Mouse (Mus musculus) layer of hippocampus, adult 9-11 months (tissue): ENCODE results near the gene Fam166a.
A peak's percentile ranks its signal among the peaks of the same experiment; 100 is the strongest.

Experiments
- DNase-seq: peaks from one replicate; pipeline ENCODE4 v3.0.0; 2022

Fam166a gene

GRCm38 (mm10) chr2:25185625-25186574 is 32.6 kb upstream of the Fam166a start:
- peak; percentile 40 for DNase-seq

DNA sequence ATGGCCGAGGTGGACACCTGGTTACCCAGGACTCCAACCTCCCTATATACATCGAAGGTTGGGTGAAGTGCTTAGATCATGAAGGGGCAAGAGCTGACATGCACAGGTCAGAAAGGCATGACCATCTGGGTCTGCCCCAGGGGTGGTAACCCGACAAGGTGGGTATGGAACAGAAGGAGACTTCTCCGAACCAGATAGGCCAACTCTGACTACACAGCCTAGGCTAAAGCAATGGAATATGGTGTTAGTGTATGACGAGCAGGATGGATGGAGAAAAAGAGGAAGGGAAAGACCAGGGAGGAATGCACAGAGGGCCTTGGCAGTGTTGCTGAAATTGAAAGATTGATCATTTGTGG is 32.0 kb upstream of the Fam166a start:
- DNase-seq, result no peak

DNA sequence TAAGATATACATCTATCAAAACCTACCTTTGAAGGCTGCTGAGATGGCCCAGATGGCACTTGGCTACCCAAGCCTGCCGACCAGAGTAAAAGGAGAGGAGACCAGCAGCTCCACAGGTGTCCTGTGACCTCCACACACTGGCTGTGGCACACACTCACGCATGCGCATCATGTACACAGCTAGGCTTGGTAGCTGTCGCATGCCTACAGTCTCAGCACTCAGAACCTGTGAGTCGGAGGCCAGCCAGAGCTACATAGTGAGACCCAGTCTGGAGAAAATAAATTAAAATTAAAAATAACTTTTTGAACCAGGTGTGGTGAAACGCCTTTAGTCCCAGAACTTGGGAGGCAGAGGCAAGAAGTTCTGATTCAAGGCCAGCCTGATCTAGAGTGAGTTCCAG is 30.7 kb upstream of the Fam166a start:
- DNase-seq, result no peak

- DNase-seq, result peak; percentile 82
Observed at GRCm38 (mm10) chr2:25193330-25193770, 25.2 kb upstream of the Fam166a start.

DNA sequence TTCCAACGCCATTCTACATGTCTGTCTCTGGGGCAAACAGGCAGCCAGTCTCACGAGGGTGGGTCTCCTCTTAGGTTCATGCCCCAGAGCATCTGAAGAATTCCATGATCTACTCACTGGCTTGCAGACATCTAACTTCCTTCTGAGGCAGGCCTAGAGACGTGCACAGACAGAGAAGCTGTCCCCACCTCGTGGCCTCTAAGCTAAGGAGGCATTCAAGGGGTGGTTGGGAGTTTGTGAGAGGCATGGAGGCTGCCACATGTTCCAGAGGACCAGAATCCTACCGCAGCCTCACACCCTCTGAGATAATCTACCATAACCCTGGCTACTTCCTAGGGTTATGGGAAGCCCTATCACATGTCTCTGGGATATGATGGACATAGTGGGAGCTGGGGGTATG is 24.5 kb upstream of the Fam166a start:
- no peak for DNase-seq

DNA sequence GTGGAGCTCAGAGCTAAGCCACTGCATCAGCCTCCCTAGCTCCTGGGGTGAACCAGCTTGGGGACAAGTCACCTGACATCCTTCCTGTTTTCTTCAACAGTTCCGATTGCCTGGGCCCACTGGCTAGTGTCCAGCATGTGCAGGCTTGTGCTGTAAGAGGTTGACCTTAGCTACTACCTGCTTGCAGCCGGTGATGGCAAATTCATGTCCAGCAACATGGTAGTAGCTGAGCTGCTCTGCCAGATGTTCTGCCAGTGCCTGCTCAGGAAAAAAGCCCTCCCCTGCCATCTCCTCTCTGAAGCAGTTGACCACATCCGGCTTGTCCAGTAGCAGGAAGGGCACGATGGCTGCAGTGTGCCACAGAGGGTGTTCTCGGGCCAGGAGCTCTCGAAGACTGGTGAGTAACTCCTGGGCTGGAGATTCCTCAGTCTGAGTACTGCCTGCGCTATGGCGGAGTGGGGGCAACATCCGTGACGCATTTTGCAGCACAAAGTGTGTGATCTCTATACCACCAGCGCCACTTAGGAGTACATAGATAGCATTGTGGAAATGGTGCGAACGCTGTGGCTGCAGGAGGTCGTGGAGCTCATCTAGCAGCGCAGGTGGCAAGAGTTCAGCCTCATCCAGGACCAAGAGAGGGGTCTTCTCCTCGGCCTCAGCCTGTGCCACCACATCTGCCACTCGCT is 23.9 kb upstream of the Fam166a start:
- no peak for DNase-seq

DNA sequence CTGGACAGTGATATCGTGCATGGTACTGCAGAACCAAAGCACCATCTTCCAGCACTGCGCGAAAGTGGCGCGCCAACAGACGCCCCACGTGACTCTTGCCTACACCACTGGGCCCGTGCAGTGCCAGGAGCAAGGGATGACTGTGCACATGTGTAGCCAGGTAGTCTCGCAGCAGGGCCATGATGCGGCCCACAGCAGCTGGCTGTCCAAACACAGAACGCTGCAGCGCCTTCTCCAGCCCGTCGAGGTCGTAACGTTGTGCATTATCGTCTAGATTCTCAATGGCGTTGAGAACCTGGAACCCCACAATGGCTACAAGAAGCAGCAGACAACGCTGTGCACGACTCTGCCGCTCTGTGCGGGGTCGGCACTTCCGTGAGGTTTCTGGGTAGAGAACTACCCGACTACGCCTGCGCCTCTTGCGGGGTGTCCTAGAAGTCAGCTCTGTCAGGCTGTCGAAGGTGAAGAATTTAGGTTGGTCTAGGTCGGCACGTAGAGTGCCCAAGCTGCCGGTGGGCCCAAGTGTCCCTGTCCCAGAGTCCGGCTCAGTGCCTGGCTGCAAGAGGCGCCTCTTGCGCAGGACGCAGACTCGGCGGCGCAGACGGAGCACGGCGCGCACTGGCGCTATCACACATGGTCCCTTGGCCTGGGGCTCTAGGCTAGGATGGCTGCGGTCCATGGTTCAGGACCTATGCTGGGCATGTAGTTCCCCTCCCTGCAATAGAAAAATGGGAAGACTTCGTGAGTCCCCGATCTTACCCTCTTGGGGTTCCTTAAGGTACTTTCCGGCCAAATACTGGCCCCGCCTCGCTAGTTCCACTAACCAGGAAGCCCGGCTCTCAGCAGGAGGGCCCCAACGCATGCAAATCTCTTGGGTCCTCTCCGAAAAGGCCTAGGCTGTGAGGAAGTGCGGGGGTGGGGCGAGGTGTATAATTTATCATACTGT is 23.1 kb upstream of the Fam166a start:
- DNase-seq, result no peak

DNA sequence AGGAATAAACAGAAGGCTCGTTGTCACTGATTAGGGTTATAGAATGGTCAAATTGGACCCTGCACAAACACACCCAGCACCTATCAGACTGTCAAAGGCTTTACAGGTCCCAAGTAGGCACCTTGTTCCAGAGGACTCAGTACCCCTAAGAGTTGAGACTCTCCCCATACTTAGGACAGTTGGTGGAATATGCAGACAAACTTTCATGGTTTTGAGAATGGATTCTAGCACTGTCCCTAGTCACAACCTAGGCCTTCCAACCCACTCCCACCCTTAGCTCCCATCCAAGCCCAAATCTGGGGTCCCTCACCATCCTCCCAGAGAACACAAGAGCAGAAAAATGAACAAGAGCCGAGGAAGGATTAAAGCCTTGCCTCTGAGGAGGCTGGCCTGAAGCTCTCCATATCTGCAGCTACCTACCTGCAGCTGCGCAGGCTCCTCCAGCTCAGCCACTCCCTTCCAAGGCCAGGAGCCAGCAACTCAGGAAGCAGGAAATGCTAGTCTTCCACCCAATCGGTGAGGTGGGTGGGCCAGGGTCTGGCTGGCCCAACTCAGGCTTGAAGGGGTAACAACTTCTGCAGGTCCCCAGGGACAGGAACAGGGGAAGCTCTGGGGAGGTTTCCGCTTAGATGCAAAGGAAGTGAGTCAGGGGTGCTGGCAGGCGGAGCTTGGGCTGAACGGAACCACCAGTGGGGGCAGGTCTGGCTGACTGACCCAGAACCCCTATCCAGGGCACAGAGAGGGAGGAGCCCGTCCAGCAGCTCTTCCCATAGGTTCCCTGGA is 22.2 kb upstream of the Fam166a start, which contains the start of gene Tor4a:
Gene Tor4a (minus strand): TSS at position 715 of the 783 bp plus-strand sequence.
- DNase-seq, result peak; percentile 67

GRCm38 (mm10) chr2:25197191-25197590 is 21.4 kb upstream of the Fam166a start:
- DNase-seq, result no peak

- DNase-seq, result no peak
Observed at GRCm38 (mm10) chr2:25197946-25198345, 20.6 kb upstream of the Fam166a start.

- no peak for DNase-seq
Observed at GRCm38 (mm10) chr2:25200631-25201030, 17.9 kb upstream of the Fam166a start.

DNA sequence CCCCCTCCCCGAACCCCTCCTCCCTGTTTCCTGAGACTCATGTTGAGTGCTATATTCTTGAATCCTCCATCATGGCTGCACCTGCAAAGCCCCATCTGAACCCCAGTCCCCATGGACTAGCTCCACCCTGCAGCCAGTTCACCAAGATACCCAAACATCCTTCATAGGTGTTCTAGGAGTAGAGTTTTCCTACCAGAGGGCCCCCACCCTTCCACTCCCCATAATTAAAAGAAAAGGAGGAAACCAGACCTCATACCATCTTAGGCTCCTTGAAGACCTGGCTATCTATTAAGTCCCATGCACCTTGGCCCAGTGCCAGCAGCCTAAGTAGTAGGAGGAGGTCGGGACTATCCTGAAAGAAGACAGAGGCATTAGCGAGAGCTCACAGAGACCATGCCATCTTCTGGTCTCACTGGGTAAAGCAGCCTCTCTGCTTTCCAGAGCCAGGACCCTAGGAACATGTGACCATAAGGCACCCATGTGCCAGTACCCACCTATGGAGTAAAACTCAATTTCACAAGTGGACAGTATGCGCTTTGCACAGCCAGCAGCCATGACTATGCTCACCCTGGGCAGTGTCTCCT is 14.8 kb upstream of the Fam166a start:
- no peak for DNase-seq

- DNase-seq, result no peak
Observed at GRCm38 (mm10) chr2:25207593-25207992, 11.0 kb upstream of the Fam166a start.

DNA sequence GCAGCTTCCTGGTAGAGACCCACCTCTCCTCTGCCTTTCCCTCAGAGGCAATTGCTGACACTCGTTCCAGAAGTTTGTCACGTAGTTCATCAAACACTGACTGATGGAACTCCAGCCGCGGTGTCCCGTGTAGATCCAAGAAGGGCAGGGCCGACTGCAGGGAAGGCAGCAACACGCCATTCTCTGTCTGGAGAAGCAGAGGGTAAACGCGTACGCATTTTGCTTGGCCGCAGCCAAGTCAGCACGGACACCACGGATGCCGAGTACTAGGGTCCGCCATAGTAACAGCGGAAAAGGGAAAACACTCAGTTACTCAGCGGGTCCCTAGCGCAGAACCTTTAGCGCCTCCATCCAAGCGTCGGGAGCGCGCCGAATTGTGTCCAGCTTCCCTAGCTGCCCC is 7.9 kb upstream of the Fam166a start:
- no peak for DNase-seq

DNA sequence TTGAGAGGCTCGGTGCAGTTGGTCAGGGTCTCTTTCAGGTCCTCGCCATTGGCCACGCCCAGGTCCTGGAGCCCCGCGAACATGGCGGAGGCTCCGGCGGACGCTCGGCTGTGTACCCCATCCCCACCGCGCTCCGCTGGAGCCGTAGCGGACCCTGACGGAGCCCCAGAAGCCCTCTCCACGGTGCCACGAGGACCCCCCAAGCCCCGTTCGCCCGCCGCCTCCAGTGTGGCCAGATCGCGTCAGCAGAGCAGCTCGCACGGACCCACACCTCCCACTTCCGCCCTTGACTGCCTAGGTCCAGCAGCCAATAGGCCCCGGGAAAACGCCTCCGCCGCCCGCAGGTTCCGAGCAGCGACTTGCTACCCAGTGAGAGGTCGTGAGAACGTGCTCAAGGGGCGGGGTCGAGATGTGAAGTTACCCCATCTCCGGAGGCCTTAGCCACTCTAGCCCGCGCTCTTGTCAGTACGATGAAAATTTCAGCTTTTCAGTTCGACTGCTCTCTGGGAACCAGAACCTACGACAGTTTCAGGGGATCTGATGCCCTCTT is 7.3 kb upstream of the Fam166a start, which contains the start of gene Nelfb:
Gene Nelfb (minus strand): TSS at position 369 of the 550 bp plus-strand sequence.
- peak; percentile 86 for DNase-seq

- no peak for DNase-seq
Observed at GRCm38 (mm10) chr2:25213266-25213865, 5.2 kb upstream of the Fam166a start.

DNA sequence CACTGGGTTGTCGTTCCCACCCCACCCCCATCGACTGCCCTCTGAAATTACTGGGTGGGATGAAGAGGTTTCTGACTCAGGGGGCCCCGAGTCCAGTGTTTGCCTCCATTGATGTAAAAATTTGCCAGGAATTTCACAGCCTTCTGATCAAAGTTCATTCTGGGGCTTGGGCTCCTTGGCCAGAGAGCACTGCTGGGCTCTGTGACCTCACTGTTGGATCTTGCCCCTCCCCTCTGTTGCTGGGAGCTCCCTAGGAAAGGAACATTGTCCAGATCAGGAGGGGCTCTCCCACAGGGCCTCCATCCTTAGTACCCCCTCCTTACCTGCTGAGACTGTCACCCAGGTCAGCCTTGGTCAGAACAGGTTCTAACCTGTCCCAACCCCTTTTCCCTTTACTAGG is 4.1 kb upstream of the Fam166a start, which contains the start of gene Stpg3:
Gene Stpg3 (minus strand): TSS at position 194 of the 400 bp plus-strand sequence.
- DNase-seq, result no peak

DNA sequence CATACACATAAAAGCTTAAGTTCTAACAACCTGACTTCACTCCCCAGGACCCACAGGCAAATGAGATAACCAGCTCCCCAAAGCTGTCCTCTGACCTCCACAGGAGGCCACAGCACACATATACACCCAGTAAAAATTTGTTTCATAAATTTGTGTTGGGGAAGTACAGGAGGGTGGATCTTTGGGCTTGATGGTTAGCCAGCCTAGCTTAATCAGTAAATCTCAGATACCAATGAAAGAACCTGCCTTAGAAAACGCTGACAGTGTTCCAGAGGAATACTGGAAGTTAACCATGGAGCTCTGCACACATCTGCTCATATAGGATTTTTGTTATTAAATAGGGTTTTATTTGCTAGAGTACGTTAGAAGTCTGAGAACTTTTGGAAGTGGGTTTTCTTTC is 879 bp upstream of the Fam166a start:
- DNase-seq, result no peak

- no peak for DNase-seq
Observed at GRCm38 (mm10) chr2:25221331-25221772, 2.8 kb downstream of the Fam166a start.

DNA sequence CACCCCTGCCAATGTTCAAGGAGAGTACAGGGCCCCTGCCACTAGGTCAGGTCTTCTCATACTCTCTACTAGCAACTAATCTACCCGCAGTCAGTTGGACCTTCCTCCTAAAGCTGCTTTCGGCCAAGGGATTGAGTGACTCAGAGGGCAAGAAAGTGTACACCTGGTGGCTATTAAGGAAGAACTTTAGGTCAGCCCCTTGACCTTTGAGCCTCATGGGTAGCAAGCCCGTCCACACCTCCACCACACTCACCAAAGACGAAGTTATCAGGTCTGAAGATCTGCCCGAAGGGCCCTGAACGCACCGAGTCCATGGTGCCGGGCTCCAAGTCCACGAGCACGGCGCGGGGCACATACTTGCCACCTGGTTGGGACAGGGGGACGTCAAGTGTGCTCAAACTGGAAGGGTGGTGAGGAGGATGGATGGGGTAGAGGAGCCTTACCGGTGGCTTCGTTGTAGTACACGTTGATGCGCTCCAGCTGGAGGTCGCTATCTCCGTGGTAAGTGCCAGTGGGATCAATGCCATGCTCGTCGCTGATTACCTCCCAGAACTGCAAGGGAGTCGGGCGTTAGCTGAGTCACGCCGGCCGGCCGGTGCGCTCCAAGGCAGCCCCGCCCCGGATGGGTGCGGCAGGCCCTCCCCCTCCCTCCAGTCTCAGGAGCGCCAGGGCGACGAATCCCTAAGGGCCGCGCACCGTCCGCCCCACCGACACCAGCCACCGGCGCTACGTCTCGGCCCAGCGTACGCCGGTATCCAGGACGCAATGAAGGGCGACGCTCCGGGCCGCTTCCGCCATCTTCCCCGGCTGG is 5.3 kb downstream of the Fam166a start:
- DNase-seq, result peak; percentile 83
